Mouse (Mus musculus): ENCODE data around the gene Prr3. TPM values are rescaled to one million over a fixed set of nuclear protein-coding genes. Genes with fewer than 3 reads are reported as not detected.

Gene Prr3
- polyA plus RNA-seq, 1 experiment from 2014 or later: 30.5 TPM

- no peak for DNase-seq (ENCODE audit: low spot score)
- H3K27ac ChIP-seq: peak overlapping the region; percentile 68
- no peaks in the 10 kb centered on the region for H3K9me3 ChIP-seq
- no peaks in the 10 kb centered on the region for H3K27me3 ChIP-seq (ENCODE audit: insufficient read depth, poor library complexity, severe bottlenecking)
- WGBS: 4% methylated on average over 14 of the region's 14 CpGs
- H3K4me1 ChIP-seq: peaks cover 19% of the 10 kb centered on the region
- peak overlapping the region; percentile 70 for H3K4me3 ChIP-seq
- H3K36me3 ChIP-seq: 0 out of 2 replicates have a peak, but pooled peaks cover 2% of the 10 kb centered on the region
These were observed 14.8 kb upstream of the Prr3 start for GRCm38 (mm10) chr17:35994879-35995240.

- peaks cover 19% of the 10 kb centered on the region for H3K4me1 ChIP-seq
- 5% methylated on average over 31 of the region's 31 CpGs for WGBS
- H3K9me3 ChIP-seq: no peaks in the 10 kb centered on the region
- DNase-seq (ENCODE audit: low spot score): peak; percentile 93
- H3K27me3 ChIP-seq (ENCODE audit: insufficient read depth, poor library complexity, severe bottlenecking): no peaks in the 10 kb centered on the region
- peak overlapping the region; percentile 70 for H3K4me3 ChIP-seq
- H3K27ac ChIP-seq: peak overlapping the region; percentile 68
- H3K36me3 ChIP-seq: peaks cover 7% of the 10 kb centered on the region
These were observed 14.3 kb upstream of the Prr3 start for GRCm38 (mm10) chr17:35994175-35994878.

GRCm38 (mm10) chr17:35993675-35994074 is 13.6 kb upstream of the Prr3 start:
- 6% methylated on average over 17 of the region's 17 CpGs for WGBS
- peak; percentile 93 for DNase-seq (ENCODE audit: low spot score)
- Histone ChIP-seq H3K4me1 (peaks cover 19% of the 10 kb centered on the region), H3K27ac (no peak overlapping the region), H3K9me3 (no peaks in the 10 kb centered on the region), H3K27me3 (ENCODE audit: insufficient read depth, poor library complexity, severe bottlenecking) (no peaks in the 10 kb centered on the region), H3K4me3 (peak overlapping the region; percentile 70), H3K36me3 (peaks cover 13% of the 10 kb centered on the region)

- H3K27me3 ChIP-seq (ENCODE audit: insufficient read depth, poor library complexity, severe bottlenecking): no peaks in the 10 kb centered on the region
- H3K27ac ChIP-seq: no peak overlapping the region
- H3K9me3 ChIP-seq: no peaks in the 10 kb centered on the region
- 39% methylated on average over 10 of the region's 10 CpGs for WGBS
- DNase-seq (ENCODE audit: low spot score): no peak
- no peak overlapping the region for H3K4me3 ChIP-seq
- peaks cover 32% of the 10 kb centered on the region for H3K36me3 ChIP-seq
- peaks cover 11% of the 10 kb centered on the region for H3K4me1 ChIP-seq
These were observed 11.7 kb upstream of the Prr3 start for GRCm38 (mm10) chr17:35991781-35992180.

- WGBS: 88% methylated on average over 9 of the region's 9 CpGs
- peaks cover 52% of the 10 kb centered on the region for H3K36me3 ChIP-seq
- no peak overlapping the region for H3K4me3 ChIP-seq
These were observed 1.7 kb upstream of the Prr3 start for GRCm38 (mm10) chr17:35981776-35982175.

GRCm38 (mm10) chr17:35980363-35980754 is 323 bp upstream of the Prr3 start:
- H3K4me1 ChIP-seq: peaks cover 22% of the 10 kb centered on the region
- 0% methylated on average over 29 of the region's 29 CpGs for WGBS
- DNase-seq (ENCODE audit: low spot score): no peak
- H3K36me3 ChIP-seq: peaks cover 48% of the 10 kb centered on the region
- H3K27me3 ChIP-seq (ENCODE audit: insufficient read depth, poor library complexity, severe bottlenecking): no peaks in the 10 kb centered on the region
- H3K27ac ChIP-seq: peak overlapping the region; percentile 91
- peak overlapping the region; percentile 87 for H3K4me3 ChIP-seq
- no peaks in the 10 kb centered on the region for H3K9me3 ChIP-seq

More at GRCm38 (mm10) chr17:35981776-35982175, 1.7 kb upstream of the Prr3 start:
- H3K27ac ChIP-seq: no peak overlapping the region
- H3K27me3 ChIP-seq (ENCODE audit: insufficient read depth, poor library complexity, severe bottlenecking): no peaks in the 10 kb centered on the region
- peaks cover 22% of the 10 kb centered on the region for H3K4me1 ChIP-seq
- no peak for DNase-seq (ENCODE audit: low spot score)
- no peaks in the 10 kb centered on the region for H3K9me3 ChIP-seq

GRCm38 (mm10) chr17:35978811-35979400 is 1.1 kb downstream of the Prr3 start:
- Histone ChIP-seq H3K27ac (peak overlapping the region; percentile 91), H3K9me3 (no peaks in the 10 kb centered on the region), H3K27me3 (ENCODE audit: insufficient read depth, poor library complexity, severe bottlenecking) (no peaks in the 10 kb centered on the region), H3K4me3 (peak overlapping the region; percentile 87), H3K4me1 (peaks cover 22% of the 10 kb centered on the region), H3K36me3 (peaks cover 47% of the 10 kb centered on the region)
- peak; percentile 94 for DNase-seq (ENCODE audit: low spot score)
- WGBS: 1% methylated on average over 41 of the region's 41 CpGs

GRCm38 (mm10) chr17:35972131-35972530 is 7.9 kb downstream of the Prr3 start:
- no peak overlapping the region for H3K4me3 ChIP-seq
- H3K27ac ChIP-seq: no peak overlapping the region
- H3K36me3 ChIP-seq: peaks cover 41% of the 10 kb centered on the region
- 65% methylated on average over 1 of the region's 1 CpGs for WGBS
- H3K4me1 ChIP-seq: peaks cover 16% of the 10 kb centered on the region
- H3K9me3 ChIP-seq: no peaks in the 10 kb centered on the region
- H3K27me3 ChIP-seq (ENCODE audit: insufficient read depth, poor library complexity, severe bottlenecking): no peaks in the 10 kb centered on the region
- DNase-seq (ENCODE audit: low spot score): no peak

- Histone ChIP-seq H3K9me3 (no peaks in the 10 kb centered on the region), H3K4me3 (peak within 1 kb of the TSS; percentile 86), H3K4me1 (peaks cover 16% of the 10 kb centered on the region), H3K27ac (peak within 1 kb of the TSS; percentile 92), H3K27me3 (ENCODE audit: insufficient read depth, poor library complexity, severe bottlenecking) (no peaks in the 10 kb centered on the region), H3K36me3 (peaks cover 41% of the 10 kb centered on the region)
- DNase-seq (ENCODE audit: low spot score): peak; percentile 99
- WGBS: under 1% methylated on average over 68 of the region's 68 CpGs
These were observed 10.3 kb downstream of the Prr3 start, which contains the start of gene Abcf1 for GRCm38 (mm10) chr17:35969418-35970389. Gene Abcf1, minus strand, starts transcription at chr17:35969761.

GRCm38 (mm10) chr17:35967621-35968020 is 12.4 kb downstream of the Prr3 start:
- no peak overlapping the region for H3K4me3 ChIP-seq
- no peaks in the 10 kb centered on the region for H3K9me3 ChIP-seq
- H3K27me3 ChIP-seq (ENCODE audit: insufficient read depth, poor library complexity, severe bottlenecking): no peaks in the 10 kb centered on the region
- peaks cover 16% of the 10 kb centered on the region for H3K4me1 ChIP-seq
- DNase-seq (ENCODE audit: low spot score): no peak
- H3K27ac ChIP-seq: no peak overlapping the region
- peaks cover 44% of the 10 kb centered on the region for H3K36me3 ChIP-seq
- WGBS: 89% methylated on average over 2 of the region's 2 CpGs

- H3K36me3 ChIP-seq: peaks cover 80% of the 10 kb centered on the region
- no peaks in the 10 kb centered on the region for H3K9me3 ChIP-seq
- no peaks in the 10 kb centered on the region for H3K27me3 ChIP-seq (ENCODE audit: insufficient read depth, poor library complexity, severe bottlenecking)
- peak; percentile 58 for DNase-seq (ENCODE audit: low spot score)
- 92% methylated on average over 10 of the region's 10 CpGs for WGBS
- H3K4me3 ChIP-seq: no peak overlapping the region
- no peak overlapping the region for H3K27ac ChIP-seq
- H3K4me1 ChIP-seq: peaks cover 2% of the 10 kb centered on the region
These were observed 16.8 kb downstream of the Prr3 start for GRCm38 (mm10) chr17:35963279-35963678.

- 95% methylated on average over 15 of the region's 15 CpGs for WGBS
- Histone ChIP-seq H3K27me3 (ENCODE audit: insufficient read depth, poor library complexity, severe bottlenecking) (no peaks in the 10 kb centered on the region), H3K9me3 (no peaks in the 10 kb centered on the region), H3K4me1 (no peaks in the 10 kb centered on the region), H3K36me3 (peaks cover 88% of the 10 kb centered on the region), H3K4me3 (no peak overlapping the region), H3K27ac (no peak overlapping the region)
- peak; percentile 69 for DNase-seq (ENCODE audit: low spot score)
These were observed 21.4 kb downstream of the Prr3 start for GRCm38 (mm10) chr17:35958533-35959223.

All from heart, embryonic 10.5 days (tissue).